Mouse (Mus musculus) ES-Bruce4 (cell line): Measurements from ENCODE around the gene Senp1.

Experiments
- CTCF ChIP-seq: IDR thresholded peaks from one replicate; pipeline ENCODE4 v1.8.1; 2011; ENCODE audit warnings: low read depth, low read length
- EP300 ChIP-seq: IDR thresholded peaks from 2 replicates; pipeline ENCODE4 v1.6.1; 2011; ENCODE audit warnings: low read depth, low read length; ENCODE audit not compliant: insufficient read depth
- POLR2A ChIP-seq: IDR thresholded peaks from one replicate; pipeline ENCODE4 v1.8.1; 2011; ENCODE audit warnings: low read length; ENCODE audit not compliant: insufficient read depth

GRCm38 (mm10) chr15:98004740-98005159 lies 88.8 kb downstream of the Senp1 start:
- TF ChIP-seq CTCF: no peak
- TF ChIP-seq POLR2A: no peak
- no peak for TF ChIP-seq EP300
